Mouse (Mus musculus) brain, adult 10 weeks (tissue): Measurements from ENCODE around the gene Prdm10. TPM values are rescaled to one million over a fixed set of nuclear protein-coding genes. Genes with fewer than 3 reads are reported as not detected.

Experiments
- polyA plus RNA-seq: library from polyadenylated mRNA; stranded (reverse); fragments of 350-450 nt; fragmentation: Illumina TruSeq; extraction: RNeasy Lipid Tissue Mini Kit (QIAGEN cat#74804); gene quantifications from one replicate; pipeline ENCODE4 v1.2.3, GENCODE M21; 2015; ENCODE audit warnings: low read depth, low replicate concordance

Prdm10 gene
- 14.9 TPM for polyA plus RNA-seq

GRCm38 (mm10) chr9:31280366-31281010 lies at the start of gene Prdm10:
Gene Prdm10, plus strand, starts transcription at chr9:31280538.

GRCm38 (mm10) chr9:31385947-31386354 lies 105.6 kb downstream of the Prdm10 start, which contains the start of gene Nfrkb:
Gene Nfrkb, plus strand, starts transcription at chr9:31386192.

Other genes with a start within 250 kb of the Prdm10 start
- 6.4 TPM for gene Zbtb44, start 249.9 kb upstream of the Prdm10 start, polyA plus RNA-seq
- 0.57 TPM for gene St14, start 148.7 kb upstream of the Prdm10 start, polyA plus RNA-seq
- gene Aplp2, start 68.7 kb upstream of the Prdm10 start, polyA plus RNA-seq: 511 TPM
- 13.9 TPM for gene Nfrkb, start 105.7 kb downstream of the Prdm10 start, polyA plus RNA-seq
- gene Tmem45b, start 183.9 kb downstream of the Prdm10 start, polyA plus RNA-seq: not detected